Mouse (Mus musculus) kidney, postnatal 4 days (tissue): ENCODE data around the gene Npm1.

Experiments
- DNase-seq, 2 experiments: peaks; one replicate each; pipeline ENCODE4 v3.0.0; 2021; ENCODE audit warnings: mixed read lengths in 2 of 2

The Npm1 gene

GRCm38 (mm10) chr11:33179802-33180201 is 16.8 kb upstream of the Npm1 start:
- DNase-seq, result no peak

GRCm38 (mm10) chr11:33176525-33177245 is 13.7 kb upstream of the Npm1 start:
- DNase-seq, result peak; percentile 57 to 70

- DNase-seq, result no peak
Measured at GRCm38 (mm10) chr11:33175768-33176167, 12.8 kb upstream of the Npm1 start.

- peak; percentile 74 to 75 for DNase-seq
Measured at GRCm38 (mm10) chr11:33170489-33170888, 7.5 kb upstream of the Npm1 start.

- peak; percentile 81 to 87 for DNase-seq
Measured at GRCm38 (mm10) chr11:33162211-33162997, 602 bp downstream of the Npm1 start.

- DNase-seq, result no peak
Measured at GRCm38 (mm10) chr11:33159741-33160140, 3.3 kb downstream of the Npm1 start.

- no peak for DNase-seq
Measured at GRCm38 (mm10) chr11:33157453-33158196, 5.4 kb downstream of the Npm1 start.

GRCm38 (mm10) chr11:33156436-33157015 is 6.5 kb downstream of the Npm1 start:
- DNase-seq, result no peak

GRCm38 (mm10) chr11:33154459-33154858 is 8.5 kb downstream of the Npm1 start:
- DNase-seq, result no peak

GRCm38 (mm10) chr11:33152997-33153396 is 10.0 kb downstream of the Npm1 start:
- DNase-seq, result no peak

- DNase-seq, result no peak
Measured at GRCm38 (mm10) chr11:33151780-33152145, 11.2 kb downstream of the Npm1 start.

GRCm38 (mm10) chr11:33151128-33151779 is 11.8 kb downstream of the Npm1 start:
- DNase-seq, result no peak

- no peak for DNase-seq
Measured at GRCm38 (mm10) chr11:33150364-33150763, 12.6 kb downstream of the Npm1 start.

GRCm38 (mm10) chr11:33149453-33149852 is 13.6 kb downstream of the Npm1 start:
- no peak for DNase-seq

- no peak for DNase-seq
Measured at GRCm38 (mm10) chr11:33149088-33149436, 13.9 kb downstream of the Npm1 start.

GRCm38 (mm10) chr11:33148338-33149087 is 14.5 kb downstream of the Npm1 start:
- DNase-seq, result peak; percentile 84 to 88

GRCm38 (mm10) chr11:33147572-33148337 is 15.3 kb downstream of the Npm1 start:
- peak; percentile 63 to 76 for DNase-seq

- DNase-seq, result peak; percentile 51 to 73
Measured at GRCm38 (mm10) chr11:33147171-33147571, 15.8 kb downstream of the Npm1 start, which contains the start of gene Fgf18. Fgf18 (minus strand) TSS chr11:33147400.

- DNase-seq, result peak; percentile 47 to 67
Measured at GRCm38 (mm10) chr11:33146651-33147131, 16.3 kb downstream of the Npm1 start.

- peak; percentile 72 to 79 for DNase-seq
Measured at GRCm38 (mm10) chr11:33146143-33146497, 16.9 kb downstream of the Npm1 start.
